ENCODE assay signal across 9 mouse cellular contexts in the genomic region with DNA sequence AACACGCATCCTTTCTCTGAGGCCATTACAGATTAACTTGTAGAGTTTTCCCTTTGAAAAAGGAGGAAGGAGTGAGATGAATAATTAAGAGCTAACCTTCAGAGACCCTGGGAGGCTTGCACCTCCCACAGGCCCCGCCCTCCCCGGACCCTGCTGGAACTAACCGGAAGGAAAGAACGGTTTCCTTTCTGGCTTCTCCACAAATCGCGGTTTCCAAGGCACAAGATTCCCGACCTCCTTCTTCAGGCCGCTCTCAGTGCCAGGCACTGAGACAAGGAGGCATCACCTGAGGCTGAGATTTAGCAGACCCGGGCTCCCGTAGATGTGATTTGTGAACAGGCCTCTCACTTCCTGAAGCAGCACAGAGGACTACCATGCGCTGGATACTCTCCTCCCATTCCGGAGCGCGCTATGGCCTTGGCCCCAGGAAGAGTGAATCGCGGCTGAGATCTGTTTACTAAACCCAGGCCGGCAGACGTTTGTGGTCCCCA.
DNase-seq lines count a peak whose midpoint lies in the region; ATAC-seq and TF ChIP-seq lines count a peak whose summit lies in the region.
"Had no signal": no experiment of that assay in that cellular context is flagged by ENCODE, and none has a peak within 500 bp of the region (broad histone marks: within the 10 kb centered on the region; RNA-seq: fewer than 3 reads in every experiment).

No protein-coding gene starts in this region.

- 4% methylated on average over 19 of the region's 19 CpGs for WGBS in forebrain, embryonic 14.5 days
- WGBS in intestine, embryonic 14.5 days = 1% methylated on average over 19 of the region's 19 CpGs
- WGBS in liver, embryonic 15.5 days (ENCODE audit: insufficient replicate concordance) = 1% methylated on average over 19 of the region's 19 CpGs
- 2% methylated on average over 19 of the region's 19 CpGs for WGBS in small intestine, adult 2 months

- peak overlapping the region; percentile 1 for H3K4me3 ChIP-seq in megakaryocyte, embryonic 14.5 days (replicated peaks)
- H3K4me3 ChIP-seq in forebrain, embryonic 14.5 days (ENCODE audit: low read depth, low read length) = peak overlapping the region; percentile 26; the same call in 1 of the 2 replicates
- peak overlapping the region; percentile 39 for H3K4me3 ChIP-seq in intestine, embryonic 14.5 days (ENCODE audit: low read depth, low read length)
- H3K4me3 ChIP-seq in liver, embryonic 15.5 days (replicated peaks) = peak overlapping the region; percentile 40
- peak overlapping the region; percentile 76 for H3K4me3 ChIP-seq in small intestine, adult 2 months (ENCODE audit: low read depth, low read length)
- H3K4me3 ChIP-seq: myocyte had no signal

- no peak for DNase-seq in forebrain, embryonic 14.5 days (ENCODE audit: low spot score)
- DNase-seq in intestine, embryonic 14.5 days (ENCODE audit: low spot score) = peak; percentile 83
- no peak for DNase-seq in spleen, adult 12 weeks (ENCODE audit: low spot score)

- no peaks in the 10 kb centered on the region for H3K36me3 ChIP-seq in megakaryocyte, embryonic 14.5 days (replicated peaks; ENCODE audit: low read length)
- no peaks in the 10 kb centered on the region for H3K36me3 ChIP-seq in forebrain, embryonic 14.5 days (ENCODE audit: control insufficient read depth, insufficient read depth, low read length)
- H3K36me3 ChIP-seq in intestine, embryonic 14.5 days (ENCODE audit: control insufficient read depth, insufficient read depth, low read length) = no peaks in the 10 kb centered on the region
- no peaks in the 10 kb centered on the region for H3K36me3 ChIP-seq in liver, embryonic 15.5 days (replicated peaks)
- no peaks in the 10 kb centered on the region for H3K36me3 ChIP-seq in small intestine, adult 2 months (ENCODE audit: control insufficient read depth, insufficient read depth, low read length)

- peak; percentile 51; the same call in 1 of the 2 replicates for TF ChIP-seq POLR2A in small intestine, adult 2 months (IDR thresholded peaks at IDR 0.05; ENCODE audit: low read depth, low read length)

- H3K27me3 ChIP-seq in megakaryocyte, embryonic 14.5 days (replicated peaks) = peaks cover 90% of the 10 kb centered on the region
- H3K27me3 ChIP-seq in forebrain, embryonic 14.5 days (replicated peaks; ENCODE audit: control insufficient read depth, insufficient read depth, low read length) = no peaks in the 10 kb centered on the region
- no peaks in the 10 kb centered on the region for H3K27me3 ChIP-seq in intestine, embryonic 14.5 days (replicated peaks; ENCODE audit: control insufficient read depth, insufficient read depth, low read length)
- peaks cover 64% of the 10 kb centered on the region for H3K27me3 ChIP-seq in liver, embryonic 15.5 days
- no peaks in the 10 kb centered on the region for H3K27me3 ChIP-seq in small intestine, adult 2 months (ENCODE audit: control insufficient read depth, insufficient read depth, low read length)

- ATAC-seq in megakaryocyte, adult 5-6 weeks (ENCODE audit: poor library complexity, severe bottlenecking) = no peak
- no peak for ATAC-seq in forebrain, embryonic 14.5 days
- peak; percentile 17; the same call in 1 of the 2 replicates for ATAC-seq in intestine, embryonic 14.5 days (replicated peaks; ENCODE audit: low FRiP score, low TSS enrichment, low read depth)
- ATAC-seq in liver, embryonic 15.5 days (ENCODE audit: insufficient read depth) = no peak
- ATAC-seq in cerebellum, adult (ENCODE audit: insufficient number of reproducible peaks, low FRiP score, low TSS enrichment) = no peak

- peak overlapping the region; percentile 54; the same call in 1 of the 2 replicates for H3K9ac ChIP-seq in forebrain, embryonic 14.5 days (ENCODE audit: low read length)
- peak overlapping the region; percentile 57 for H3K9ac ChIP-seq in intestine, embryonic 14.5 days (ENCODE audit: low read length)
- H3K9ac ChIP-seq in liver, embryonic 15.5 days = no peak overlapping the region

- peak; percentile 2; the same call in 1 of the 2 replicates for TF ChIP-seq CTCF in small intestine, adult 2 months (IDR thresholded peaks at IDR 0.05; ENCODE audit: extremely low read depth, insufficient read length, insufficient replicate concordance, low read depth, low read length)

- H3K4me1 ChIP-seq in megakaryocyte, embryonic 14.5 days = peaks cover 23% of the 10 kb centered on the region
- peaks cover 21% of the 10 kb centered on the region for H3K4me1 ChIP-seq in forebrain, embryonic 14.5 days (ENCODE audit: control insufficient read depth, insufficient read depth, low read length)
- peaks cover 47% of the 10 kb centered on the region for H3K4me1 ChIP-seq in intestine, embryonic 14.5 days (replicated peaks; ENCODE audit: control insufficient read depth, insufficient read depth, low read length)
- H3K4me1 ChIP-seq in liver, embryonic 15.5 days (replicated peaks) = 0 out of 2 replicates have a peak, but pooled peaks cover 14% of the 10 kb centered on the region
- H3K4me1 ChIP-seq in small intestine, adult 2 months (ENCODE audit: control insufficient read depth, insufficient read depth, insufficient read length, low read length) = peaks cover 22% of the 10 kb centered on the region

- H3K27ac ChIP-seq in forebrain, embryonic 14.5 days (ENCODE audit: low read depth, low read length) = no peak overlapping the region
- H3K27ac ChIP-seq in intestine, embryonic 14.5 days (ENCODE audit: low read depth) = peak overlapping the region; percentile 86
- no peak overlapping the region for H3K27ac ChIP-seq in liver, embryonic 15.5 days (replicated peaks)
- peak overlapping the region; percentile 94 for H3K27ac ChIP-seq in small intestine, adult 2 months (ENCODE audit: insufficient read depth, low read depth, low read length)

- peak overlapping the region; percentile 47 for H3K4me2 ChIP-seq in forebrain, embryonic 14.5 days (ENCODE audit: low read length)
- H3K4me2 ChIP-seq in intestine, embryonic 14.5 days (ENCODE audit: low read length) = peak overlapping the region; percentile 67
- H3K4me2 ChIP-seq in liver, embryonic 15.5 days = peak overlapping the region; percentile 56

- peaks cover 3% of the 10 kb centered on the region; the same call in 1 of the 2 replicates for H3K9me3 ChIP-seq in megakaryocyte, embryonic 14.5 days
- no peaks in the 10 kb centered on the region for H3K9me3 ChIP-seq in forebrain, embryonic 14.5 days (replicated peaks; ENCODE audit: control insufficient read depth, low read length)
- H3K9me3 ChIP-seq in intestine, embryonic 14.5 days (ENCODE audit: control insufficient read depth, low read length) = no peaks in the 10 kb centered on the region
- no peaks in the 10 kb centered on the region for H3K9me3 ChIP-seq in liver, embryonic 15.5 days (replicated peaks)

Comparison
In these comparisons a context has a peak if more than half of its experiments do, and no peak if none do; other contexts are left out.
1. H3K4me3 ChIP-seq: peak in every context shown above with its lines; median percentile 76 in small intestine, adult 2 months; 40 in liver, embryonic 15.5 days; 39 in intestine, embryonic 14.5 days; 26 in forebrain, embryonic 14.5 days; 1 in megakaryocyte, embryonic 14.5 days.
2. H3K27ac ChIP-seq: peak in intestine, embryonic 14.5 days (single experiment) and small intestine, adult 2 months (single experiment); none in forebrain, embryonic 14.5 days (single experiment) and liver, embryonic 15.5 days (single experiment).
3. Peak in every context shown above with its lines, with median percentiles within 50 percentile points of each other: H3K4me2 ChIP-seq.